Mouse (Mus musculus) gastrocnemius, adult 2 months (tissue): ENCODE data around the gene G6pdx. TPM values are rescaled to one million over a fixed set of nuclear protein-coding genes. Genes with fewer than 3 reads are reported as not detected.

Source experiments
- DNase-seq: peaks from one replicate; pipeline ENCODE4 v3.0.0; 2022
- H3K27ac ChIP-seq: fragments of 200-600 bp; 2 replicates; pipeline ENCODE4 v1.8.1; 2022; ENCODE audit warnings: mild to moderate bottlenecking
- H3K4me3 ChIP-seq: fragments of 200-600 bp; 2 replicates; pipeline ENCODE4 v1.8.1; 2022; ENCODE audit warnings: mild to moderate bottlenecking, moderate library complexity
- CTCF ChIP-seq: fragments of 200-600 bp; IDR thresholded peaks from 2 replicates; pipeline ENCODE4 v1.8.1; 2022; ENCODE audit warnings: antibody characterized with exemption, mild to moderate bottlenecking, moderate library complexity
- intact Hi-C: fragments of 180-260 bp; cut with DNase I; formaldehyde crosslinking; loops from one replicate; pipeline ENCODE4 v1.15.1; 2025
- long read RNA-seq, 2 experiments: library from polyadenylated mRNA; stranded (forward); transcript quantifications; one replicate each; pipeline ENCODE4 v2.0.0; 2021
- total RNA-seq, 2 experiments: library from RNA; stranded (reverse); gene quantifications; 2 replicates each; pipeline ENCODE4 v1.2.3; 2021

The G6pdx gene
- total RNA-seq = 1 to 10 TPM; 4.2 to 4.7 TPM
- long read RNA-seq, experiment 1, partial matches to known transcripts = 1 of 3 reads
- long read RNA-seq, experiment 1, other reads (novel, unspliced or antisense) = 0 of 3 reads
- long read RNA-seq, experiment 2, partial matches to known transcripts = 0 of 2 reads
- long read RNA-seq, experiment 2, other reads (novel, unspliced or antisense) = 0 of 2 reads

DNA sequence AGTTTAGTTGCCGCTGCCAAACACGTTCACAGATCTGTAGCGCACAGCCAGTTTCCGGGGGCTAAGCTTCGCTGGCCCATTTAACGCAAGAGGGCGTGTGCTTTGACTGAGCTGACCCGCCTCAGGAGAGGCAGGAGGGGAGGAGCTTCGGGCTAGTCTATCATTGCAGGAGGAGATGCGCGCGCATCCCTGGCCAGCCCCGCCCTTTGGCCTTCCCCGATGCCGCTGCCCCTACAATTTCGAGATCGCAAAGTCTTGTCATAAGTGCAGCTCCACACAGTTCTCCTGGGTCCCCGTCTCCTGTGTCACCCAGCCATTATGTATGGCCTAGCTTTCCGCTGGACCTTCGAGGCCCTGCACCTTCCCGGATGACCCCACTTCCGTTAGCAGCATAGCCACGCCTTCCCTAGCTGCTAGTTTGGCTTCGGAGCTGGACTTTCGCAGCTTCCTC lies at the start of gene G6pdx:
Gene G6pdx (minus strand): TSS at position 369 of the 451 bp plus-strand sequence.
- peak; percentile 92 for DNase-seq
- TF ChIP-seq CTCF = peak; percentile 36
- H3K27ac ChIP-seq = peak within 1 kb of the TSS; percentile 95
- intact Hi-C loops = loop anchor here (5.0 kb wide), 1 partner anchor 182 kb away; the partner anchor contains the start of gene Flna
- peak within 1 kb of the TSS; percentile 76 for H3K4me3 ChIP-seq

DNA sequence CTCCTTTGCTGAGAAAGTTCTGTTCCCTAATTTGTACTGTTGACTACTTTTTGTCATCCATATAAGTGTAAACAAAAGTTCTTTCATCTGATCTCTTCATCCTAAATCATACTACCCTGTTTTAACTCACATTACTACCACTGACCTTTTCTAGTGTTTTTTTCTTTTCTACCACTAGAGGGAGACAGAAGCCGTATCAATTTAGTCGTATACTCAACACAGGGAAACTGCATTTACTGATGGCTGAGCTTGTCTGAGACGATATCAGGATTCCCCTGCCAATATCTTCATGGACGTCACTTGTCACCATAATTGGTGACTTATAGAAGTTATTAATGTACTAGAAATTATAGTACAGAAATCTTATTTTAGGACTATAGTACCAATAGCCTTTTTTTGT lies 23.8 kb upstream of the G6pdx start:
- intact Hi-C loops = loop anchor here (10.0 kb wide), 1 partner anchor 432 kb away; no protein-coding TSS in a partner anchor
- Histone ChIP-seq H3K4me3 (no peak overlapping the region), H3K27ac (no peak overlapping the region)
- peak; percentile 76 for TF ChIP-seq CTCF
- no peak for DNase-seq

DNA sequence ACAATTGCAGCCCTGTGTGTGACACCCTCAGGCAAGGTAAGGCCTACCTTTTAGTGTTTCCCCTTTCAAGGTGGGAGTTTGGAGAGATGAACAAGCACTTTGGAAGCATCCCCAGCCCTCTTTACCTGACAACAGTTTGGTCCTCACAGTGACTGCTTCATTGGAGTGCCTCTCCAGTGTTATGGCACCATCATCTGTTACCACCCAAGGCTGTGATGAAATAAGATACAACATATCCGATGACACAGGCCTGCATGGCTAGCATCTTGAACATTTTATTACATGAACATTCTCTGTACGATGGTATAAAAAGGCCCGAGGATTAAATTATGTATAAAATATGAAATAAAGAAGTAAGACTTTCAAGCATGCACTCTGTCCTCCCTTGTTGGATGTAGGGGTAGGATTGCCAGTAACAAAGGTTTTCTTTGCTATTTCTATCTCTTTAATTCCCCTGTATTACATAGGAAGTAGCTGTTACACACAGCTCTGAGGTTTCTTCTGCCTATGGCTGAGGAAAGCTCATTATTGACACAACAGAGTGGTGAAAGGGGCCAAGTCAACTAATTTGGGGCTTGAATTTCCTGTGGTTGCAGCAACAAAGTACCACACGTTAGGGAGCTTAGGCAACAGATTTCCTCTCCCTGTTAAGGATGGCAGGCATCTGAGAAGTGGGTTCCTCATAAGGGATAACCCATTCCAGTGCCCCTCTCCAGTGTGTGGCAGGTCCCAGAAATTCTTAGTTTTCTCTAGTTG lies 22.3 kb upstream of the G6pdx start:
- intact Hi-C loops = loop anchor here (10.0 kb wide), 1 partner anchor 433 kb away; no protein-coding TSS in a partner anchor
- TF ChIP-seq CTCF = no peak
- no peak for DNase-seq
- no peak overlapping the region for H3K27ac ChIP-seq
- H3K4me3 ChIP-seq = no peak overlapping the region

DNA sequence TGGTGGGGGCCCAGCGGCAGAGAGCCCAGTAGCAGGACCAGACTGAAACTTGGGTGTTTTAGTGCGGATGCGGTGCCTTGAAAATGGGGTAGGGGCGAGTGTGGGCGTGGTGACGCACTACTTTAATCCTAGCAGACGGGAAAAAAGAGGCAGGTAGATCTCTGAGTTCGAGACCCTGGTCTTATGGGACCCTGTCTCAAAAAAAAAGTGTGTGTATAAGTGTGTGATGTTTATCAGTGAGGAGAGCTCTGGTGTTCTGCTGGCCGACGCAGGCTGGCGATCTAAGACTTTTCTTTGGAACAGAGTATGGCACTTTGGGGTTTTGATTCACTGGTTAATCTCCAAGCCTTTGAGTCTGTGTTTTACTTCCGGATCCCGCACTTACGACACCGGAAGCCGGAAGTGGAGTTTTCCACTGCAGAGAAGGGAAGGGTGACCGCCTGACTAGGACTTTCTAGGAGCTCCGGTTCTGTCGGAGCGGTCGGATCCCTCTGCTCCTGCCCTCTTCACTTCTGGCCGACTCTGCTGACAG lies 362 bp upstream of the G6pdx start:
- peak overlapping the region; percentile 95 for H3K27ac ChIP-seq
- peak; percentile 79 for DNase-seq
- no peak for TF ChIP-seq CTCF
- intact Hi-C loops = loop anchor here (5.0 kb wide), 1 partner anchor 182 kb away; the partner anchor contains the start of gene Flna
- peak overlapping the region; percentile 76 for H3K4me3 ChIP-seq

DNA sequence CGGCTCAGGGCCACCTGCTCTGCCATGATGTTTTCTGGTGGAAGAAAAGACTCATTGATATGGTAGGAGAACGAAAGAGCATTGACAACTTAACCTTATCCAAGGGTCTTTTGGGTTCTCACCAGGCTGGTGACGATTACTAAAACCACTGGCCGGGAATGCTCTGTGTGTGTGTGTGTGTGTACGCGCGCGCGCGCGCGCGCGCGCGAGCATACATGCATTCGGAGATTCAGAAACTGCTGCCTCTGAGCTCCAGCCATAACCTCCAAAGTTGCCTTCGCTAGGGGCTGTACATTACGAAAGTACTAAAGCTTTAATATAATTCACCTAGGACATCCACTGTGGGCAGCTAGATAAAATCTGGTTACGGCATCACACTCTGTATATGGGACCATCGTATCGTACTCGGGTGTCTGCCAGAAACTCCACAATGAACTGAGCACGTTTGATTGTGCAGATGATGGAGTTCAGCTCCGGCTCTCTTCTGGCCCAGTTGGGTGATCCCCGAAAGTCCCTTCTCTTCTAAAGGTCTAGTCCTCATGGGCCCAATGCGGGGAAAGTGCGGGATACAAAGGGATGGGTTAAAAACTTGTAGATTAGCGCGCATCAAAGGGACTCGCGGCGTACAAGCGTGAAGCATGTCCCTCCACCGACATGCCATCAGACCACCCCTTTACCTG lies 708 bp downstream of the G6pdx start:
- TF ChIP-seq CTCF = no peak
- Histone ChIP-seq H3K4me3 (peak overlapping the region; percentile 76), H3K27ac (peak overlapping the region; percentile 95)
- DNase-seq = no peak
- intact Hi-C loops = loop anchor here (5.0 kb wide), 1 partner anchor 181 kb away; the partner anchor contains the start of gene Flna

DNA sequence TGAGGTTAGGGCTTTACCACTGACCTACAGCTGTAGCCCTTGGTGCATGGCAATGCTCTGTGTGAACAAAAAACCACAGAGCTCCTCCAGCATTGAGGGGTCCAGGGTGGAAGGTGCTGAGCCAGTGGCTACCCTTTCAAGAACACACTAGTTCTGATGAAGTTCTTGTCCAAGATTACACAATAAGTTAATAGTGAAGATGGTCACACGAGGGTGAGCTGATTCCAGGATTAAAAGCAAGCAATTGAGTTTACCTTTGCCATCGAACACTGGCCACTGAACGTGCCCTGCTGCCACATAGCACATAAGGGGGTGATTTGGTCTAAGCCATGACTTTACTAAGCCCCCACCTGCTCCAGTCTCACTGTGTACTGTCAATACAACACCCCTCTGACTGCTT lies 1.9 kb downstream of the G6pdx start:
- H3K27ac ChIP-seq = peak overlapping the region; percentile 43
- intact Hi-C loops = loop anchor here (5.0 kb wide), 1 partner anchor 180 kb away; the partner anchor contains the start of gene Flna
- H3K4me3 ChIP-seq = no peak overlapping the region; the same call in 1 of the 2 replicates
- TF ChIP-seq CTCF = no peak
- no peak for DNase-seq

DNA sequence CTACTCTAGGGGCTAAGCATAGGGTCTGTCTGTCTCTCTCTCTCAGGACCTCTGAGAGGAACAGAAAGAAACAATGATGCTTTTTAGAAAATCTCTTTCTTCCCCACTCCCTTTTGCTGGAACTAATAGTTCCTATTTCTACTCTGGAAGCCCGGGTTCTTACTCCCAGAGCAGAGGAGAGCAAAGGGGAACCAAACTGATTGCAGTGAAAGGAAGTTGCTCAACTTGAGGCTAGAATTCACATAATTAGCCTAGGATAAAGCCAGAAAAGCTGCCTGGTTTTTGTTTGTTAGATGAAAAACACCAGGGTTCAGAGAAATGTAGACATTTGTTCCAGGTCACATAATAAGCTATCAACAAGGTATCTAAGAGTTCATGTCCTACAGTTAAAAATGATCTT lies 2.7 kb downstream of the G6pdx start:
- DNase-seq = no peak
- TF ChIP-seq CTCF = no peak
- Histone ChIP-seq H3K27ac (peak overlapping the region; percentile 59), H3K4me3 (no peak overlapping the region)
- intact Hi-C loops = loop anchor here (5.0 kb wide), 1 partner anchor 179 kb away; the partner anchor contains the start of gene Flna

DNA sequence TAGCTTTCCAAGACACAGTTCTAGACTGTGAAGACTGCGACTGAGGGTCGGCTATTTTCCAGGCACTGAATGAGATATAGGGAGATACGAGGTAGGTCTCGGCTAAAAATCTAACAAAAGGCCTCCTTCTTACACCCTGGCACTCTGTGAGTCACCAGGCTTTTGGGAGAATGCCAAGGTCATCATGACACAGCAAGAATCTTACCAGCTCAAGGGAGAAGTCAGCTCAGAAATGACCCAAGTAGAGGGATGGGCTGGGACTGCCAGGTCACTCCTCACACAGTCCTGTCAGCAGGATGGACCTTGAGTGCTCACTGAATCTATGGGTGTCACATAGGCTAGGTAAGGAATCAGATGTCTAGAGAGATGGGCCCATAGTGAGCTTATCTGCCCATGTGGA lies 3.8 kb downstream of the G6pdx start:
- Histone ChIP-seq H3K27ac (peak overlapping the region; percentile 59), H3K4me3 (no peak overlapping the region)
- TF ChIP-seq CTCF = no peak
- intact Hi-C loops = loop anchor here (5.0 kb wide), 1 partner anchor 178 kb away; the partner anchor contains the start of gene Flna
- peak; percentile 24 for DNase-seq

DNA sequence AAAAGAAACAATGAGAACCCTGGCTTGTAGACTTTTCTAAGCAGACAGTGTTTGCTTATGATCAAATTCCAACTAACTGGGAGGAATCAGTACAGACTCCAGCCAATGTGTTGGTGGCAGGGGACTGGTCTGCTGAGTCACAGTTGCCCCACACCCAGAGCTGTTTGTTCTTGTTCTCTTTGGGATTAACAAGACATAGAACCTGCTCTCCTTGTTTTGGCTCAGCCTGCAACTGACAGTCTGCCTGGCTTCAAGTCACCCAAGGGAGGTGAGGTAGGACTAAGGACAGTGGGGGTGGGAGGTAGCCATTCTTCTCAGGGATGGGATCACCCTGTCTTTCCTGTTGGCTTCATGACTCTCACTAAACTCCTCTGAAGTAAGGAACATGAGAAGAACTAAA lies 4.6 kb downstream of the G6pdx start:
- H3K4me3 ChIP-seq = no peak overlapping the region
- no peak for TF ChIP-seq CTCF
- peak overlapping the region; percentile 44 for H3K27ac ChIP-seq
- DNase-seq = peak; percentile 39
- intact Hi-C loops = no loop called here

DNA sequence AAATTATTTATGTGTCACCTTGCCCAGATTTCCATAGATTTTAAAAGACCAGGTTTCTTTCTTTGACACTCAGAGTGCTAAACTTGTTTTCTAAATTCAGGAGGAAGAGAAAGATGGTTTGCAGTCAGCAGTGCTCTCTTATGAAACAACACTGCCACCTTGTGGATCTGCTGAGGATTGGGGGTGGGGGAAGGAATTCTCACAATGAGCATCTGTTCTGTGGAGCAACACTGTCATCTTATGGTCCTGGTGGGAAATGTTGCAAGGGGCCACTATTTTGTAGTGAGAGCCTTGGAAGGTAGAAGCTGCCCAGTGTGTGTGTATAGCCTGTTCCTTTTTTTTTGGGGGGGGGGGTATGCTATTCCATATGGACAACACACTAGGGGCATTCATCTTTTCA lies 15.6 kb downstream of the G6pdx start:
- Histone ChIP-seq H3K4me3 (no peak overlapping the region), H3K27ac (no peak overlapping the region)
- peak; percentile 65 for DNase-seq
- TF ChIP-seq CTCF = peak; percentile 94
- intact Hi-C loops = loop anchor here (1.0 to 5.0 kb wide), 5 partner anchors 164 to 616 kb away; partner anchors contain the start of genes Flna, Hcfc1 and Irak1

DNA sequence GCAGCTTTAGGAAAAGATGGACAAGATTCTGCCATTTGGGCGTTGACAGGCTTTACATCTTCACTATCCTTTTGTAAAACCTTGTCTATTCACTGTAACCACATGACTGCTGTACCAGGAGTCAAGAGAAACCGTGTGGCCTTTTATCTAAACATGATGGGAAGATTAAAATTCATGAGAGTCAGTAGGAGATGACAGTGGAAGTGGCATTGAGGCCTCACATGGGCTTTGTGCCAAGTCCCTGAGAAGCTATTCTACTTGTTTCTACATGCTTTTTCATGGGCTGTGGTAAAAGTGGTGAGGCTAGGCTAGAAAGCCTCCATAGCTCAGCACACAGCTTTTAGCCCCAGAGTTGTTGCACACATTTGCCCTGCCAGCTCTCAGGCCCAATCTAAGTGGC lies 20.7 kb downstream of the G6pdx start:
- no peak for TF ChIP-seq CTCF
- DNase-seq = no peak
- H3K4me3 ChIP-seq = no peak overlapping the region
- H3K27ac ChIP-seq = no peak overlapping the region
- intact Hi-C loops = no loop called here

DNA sequence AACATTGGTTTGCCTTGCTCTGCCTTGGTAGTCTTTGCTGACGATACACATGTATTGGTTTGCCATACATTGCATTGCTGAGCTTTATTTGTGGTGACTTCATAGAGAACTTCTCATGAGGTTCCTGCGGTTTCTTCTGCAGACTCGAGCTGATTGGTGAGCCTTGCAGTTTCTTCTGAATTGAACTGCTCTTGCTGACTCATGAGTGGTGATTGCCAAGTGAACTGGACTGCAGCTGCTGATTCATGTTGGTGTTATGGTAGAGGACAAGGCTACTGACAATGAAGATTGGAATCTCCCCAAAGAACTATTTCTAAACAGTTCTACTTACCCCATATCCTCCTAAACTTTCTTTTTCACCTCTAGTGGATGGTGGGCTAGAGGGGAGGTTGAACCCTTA lies 28.9 kb downstream of the G6pdx start:
- intact Hi-C loops = no loop called here
- Histone ChIP-seq H3K4me3 (no peak overlapping the region), H3K27ac (no peak overlapping the region)
- no peak for DNase-seq
- no peak for TF ChIP-seq CTCF
